Comparison of ENCODE assay signal across 8 mouse cellular contexts in genomic region chr9:63755671-63756543, GRCm38 (mm10). TPM values are rescaled to one million over a fixed set of nuclear protein-coding genes. Genes with fewer than 3 reads are reported as not detected.
DNase-seq lines count a peak whose midpoint lies in the region; ATAC-seq and TF ChIP-seq lines count a peak whose summit lies in the region.

No protein-coding gene starts in this region.

- H3K4me1 ChIP-seq in lung, adult 2 months (ENCODE audit: control insufficient read depth, insufficient read depth, low read length) = peaks cover 5% of the 10 kb centered on the region; the same call in 1 of the 2 replicates

- TF ChIP-seq POLR2A in lung, adult 2 months (IDR thresholded peaks at IDR 0.05; ENCODE audit: borderline replicate concordance, extremely low read depth, low read depth, low read length) = no peak

- 29% methylated on average over 15 of the region's 15 CpGs for WGBS in lung, adult 2 months

- no peak for ATAC-seq in monocyte, adult 5-6 weeks (replicated peaks; ENCODE audit: insufficient number of reproducible peaks, low FRiP score, low TSS enrichment, poor library complexity, severe bottlenecking)

- H3K4me3 ChIP-seq in lung, adult 2 months (replicated peaks; ENCODE audit: extremely low read depth, low read depth, low read length) = peak overlapping the region; percentile 84

- no peak for DNase-seq in lung, adult 2 months
- DNase-seq in lung, adult 18-20 months = no peak
- DNase-seq in cerebellum, postnatal 10 days = peak; percentile 56 to 64
- peak; percentile 26 to 50 for DNase-seq in heart, postnatal 10 days
- peak; percentile 52 for DNase-seq in lung, postnatal 36 days
- DNase-seq in spleen, postnatal 36 days (ENCODE audit: low spot score in 2 of 2) = no peak
- no peak for DNase-seq in left cerebral cortex, postnatal 14 days (ENCODE audit: low spot score in 2 of 2)

- intact Hi-C loops in heart, postnatal 10 days (cut with DNase I) = loop anchor here (5.0 to 10.0 kb wide), 4 partner anchors 86 to 621 kb away; no protein-coding TSS in a partner anchor
- intact Hi-C loops in left cerebral cortex, postnatal 14 days (cut with DNase I) = loop anchor here (5.0 kb wide), 1 partner anchor 99 kb away; no protein-coding TSS in a partner anchor

- no peak for TF ChIP-seq CTCF in lung, adult 2 months (IDR thresholded peaks at IDR 0.05; ENCODE audit: insufficient read depth, low read length)

RNA-seq across cellular contexts. Expression of gene Smad3, which starts 1.9 kb away (rescaled TPM):
- 34.6 and 41.0 TPM in 2 replicates for polyA plus RNA-seq in lung, adult 2 months (2012; rRNA removed)
- 10 to 100 TPM; 17.0 to 22.6 TPM for total RNA-seq in heart, postnatal 10 days (2021)
- total RNA-seq in left cerebral cortex, postnatal 14 days (2021) = 10 to 100 TPM; 36.9 to 38.3 TPM
- total RNA-seq in monocyte, adult 5-6 weeks (2017) = 52.0 to 121 TPM (median 56.1 TPM) in 3 replicates

Comparison
In these comparisons a context has a peak if more than half of its experiments do, and no peak if none do; other contexts are left out.
1. DNase-seq: peak in cerebellum, postnatal 10 days (2 of 2), heart, postnatal 10 days (2 of 2) and lung, postnatal 36 days (single experiment); none in lung, adult 2 months (single experiment), lung, adult 18-20 months (0 of 2), spleen, postnatal 36 days (0 of 2) and left cerebral cortex, postnatal 14 days (0 of 2).